Mouse (Mus musculus) CH12.LX (cell line): ENCODE results near the gene Tmem108. TPM values are rescaled to one million over a fixed set of nuclear protein-coding genes. Genes with fewer than 3 reads are reported as not detected.

Experiments
- DNase-seq: peaks from one replicate; pipeline ENCODE4 v3.0.0-alpha.2; 2013; ENCODE audit errors: extremely low read depth
- H3K27ac ChIP-seq: 2 replicates; pipeline ENCODE4 v1.5.1; 2012; ENCODE audit warnings: low read depth, mild to moderate bottlenecking, control low read depth, moderate library complexity; ENCODE audit not compliant: insufficient read depth
- H3K27me3 ChIP-seq: replicated peaks from 2 replicates; pipeline ENCODE3; 2012; ENCODE audit warnings: inconsistent platforms
- H3K36me3 ChIP-seq, 2 experiments: replicated peaks in 1 of 2; 2 replicates each; pipeline versions ENCODE3 to v1.6.1; 2012; ENCODE audit warnings: inconsistent platforms in 1 of 2, low read length in 1 of 2, mild to moderate bottlenecking in 1 of 2, mixed read lengths in 1 of 2, moderate library complexity in 1 of 2; ENCODE audit not compliant: control insufficient read depth in 1 of 2, insufficient read depth in 1 of 2
- H3K4me1 ChIP-seq, 2 experiments: 2 replicates each; pipeline ENCODE4 v1.6.1; 2012; ENCODE audit warnings: inconsistent platforms in 1 of 2, moderate library complexity in 1 of 2; ENCODE audit not compliant: insufficient read depth in 2 of 2, control insufficient read depth in 1 of 2
- H3K4me2 ChIP-seq: 2 replicates; pipeline ENCODE4 v1.6.1; 2012; ENCODE audit warnings: low read depth, mild to moderate bottlenecking, control low read depth; ENCODE audit not compliant: poor library complexity, insufficient read depth, severe bottlenecking
- H3K4me3 ChIP-seq, 3 experiments: fragments of 150-350 bp in 1 of 3; sonication (generic) in 1 of 3; replicated peaks in 1 of 3; 2 replicates each; pipeline versions ENCODE3 to v1.5.1; 2011 to 2012; ENCODE audit warnings: low read depth in 2 of 3, low read length in 2 of 3, mild to moderate bottlenecking in 2 of 3, moderate library complexity in 2 of 3, control low read depth in 1 of 3, improper control_type of control experiment in 1 of 3, inconsistent platforms in 1 of 3, mixed read lengths in 1 of 3; ENCODE audit not compliant: poor library complexity in 1 of 3
- H3K79me2 ChIP-seq: replicated peaks from 2 replicates; pipeline ENCODE4 v1.6.1; 2012; ENCODE audit warnings: mild to moderate bottlenecking, moderate library complexity; ENCODE audit not compliant: control insufficient read depth, poor library complexity, insufficient read depth, severe bottlenecking; ENCODE audit errors: extremely low read depth
- H3K9ac ChIP-seq: 2 replicates; pipeline ENCODE4 v1.6.1; 2012; ENCODE audit warnings: low read depth, mild to moderate bottlenecking, control low read depth, moderate library complexity; ENCODE audit not compliant: insufficient read depth
- H3K9me3 ChIP-seq: replicated peaks from 2 replicates; pipeline ENCODE3; 2012; ENCODE audit warnings: low read length, inconsistent platforms, mixed read lengths
- CTCF ChIP-seq, 2 experiments: IDR thresholded peaks in 1 of 2; conservative IDR thresholded peaks in 1 of 2; 2 replicates each; pipeline ENCODE4 v1.5.1; 2011 to 2012; ENCODE audit warnings: low read depth in 2 of 2, low read length in 2 of 2, improper control_type of control experiment in 1 of 2, inconsistent platforms in 1 of 2, mild to moderate bottlenecking in 1 of 2, moderate library complexity in 1 of 2
- E2F4 ChIP-seq: IDR thresholded peaks from 2 replicates; pipeline ENCODE4 v1.6.1; 2011; ENCODE audit warnings: low read depth, low read length, improper control_type of control experiment; ENCODE audit not compliant: insufficient replicate concordance
- EP300 ChIP-seq: IDR thresholded peaks from 2 replicates; pipeline ENCODE4 v1.6.1; 2011; ENCODE audit warnings: low read length, improper control_type of control experiment
- ETS1 ChIP-seq: conservative IDR thresholded peaks from 2 replicates; pipeline ENCODE4 v1.6.1; 2012; ENCODE audit warnings: low read depth, mild to moderate bottlenecking, inconsistent platforms, low read length, improper control_type of control experiment, moderate library complexity
- IRF4 ChIP-seq: IDR thresholded peaks from 2 replicates; pipeline ENCODE4 v1.6.1; 2014; ENCODE audit warnings: low read depth, mild to moderate bottlenecking, inconsistent platforms, low read length, improper control_type of control experiment
- MYC ChIP-seq: IDR thresholded peaks from 2 replicates; pipeline ENCODE4 v1.6.1; 2011; ENCODE audit warnings: low read depth, mild to moderate bottlenecking, improper control_type of control experiment, low read length
- PAX5 ChIP-seq: IDR thresholded peaks from 2 replicates; pipeline ENCODE4 v1.6.1; 2012; ENCODE audit warnings: low read length, inconsistent platforms, mixed read lengths
- POLR2AphosphoS2 ChIP-seq: IDR thresholded peaks from 2 replicates; pipeline ENCODE4 v1.6.1; 2011; ENCODE audit warnings: low read depth, low read length, improper control_type of control experiment
- RAD21 ChIP-seq: IDR thresholded peaks from 2 replicates; pipeline ENCODE4 v1.6.1; 2011; ENCODE audit warnings: low read depth, mild to moderate bottlenecking, low read length, improper control_type of control experiment, moderate library complexity
- RCOR1 ChIP-seq: conservative IDR thresholded peaks from 2 replicates; pipeline ENCODE4 v1.6.1; 2012; ENCODE audit warnings: low read depth, mild to moderate bottlenecking, inconsistent platforms, low read length, improper control_type of control experiment
- SMC3 ChIP-seq: IDR thresholded peaks from 2 replicates; pipeline ENCODE4 v1.6.1; 2011; ENCODE audit warnings: low read depth, low read length, improper control_type of control experiment
- UBTF ChIP-seq: IDR thresholded peaks from 2 replicates; pipeline ENCODE4 v1.6.1; 2012; ENCODE audit warnings: low read depth, mild to moderate bottlenecking, inconsistent platforms, low read length, improper control_type of control experiment, moderate library complexity
- USF1 ChIP-seq: IDR thresholded peaks from 2 replicates; pipeline ENCODE4 v1.6.1; 2014; ENCODE audit warnings: low read depth, mild to moderate bottlenecking, inconsistent platforms, low read length, improper control_type of control experiment
- USF2 ChIP-seq: conservative IDR thresholded peaks from 2 replicates; pipeline ENCODE4 v1.6.1; 2011; ENCODE audit warnings: low read depth, low read length, improper control_type of control experiment
- ZNF384 ChIP-seq: IDR thresholded peaks from 2 replicates; pipeline ENCODE4 v1.6.1; 2012; ENCODE audit warnings: low read depth, low read length, improper control_type of control experiment, inconsistent platforms
- dilution Hi-C: fragments of 300-500 bp; cut with MboI; formaldehyde crosslinking; loops from 2 replicates; pipeline ENCODE4 v1.14.3; 2020; ENCODE audit warnings: low sequenced_read_pairs; ENCODE audit not compliant: extremely low pct_unique_long_range_greater_than_20kb, extremely low pct_ligation_motif_present
- in situ Hi-C: fragments of 300-500 bp; cut with MboI; formaldehyde crosslinking; loops from 3 replicates; pipeline ENCODE4 v1.14.3; 2019; ENCODE audit warnings: low sequenced_read_pairs, low pct_ligation_motif_present, low pct_unique_long_range_greater_than_20kb, mixed read lengths
- polyA plus RNA-seq: library from polyadenylated mRNA; unstranded; fragments of >175 nt; gene quantifications from 2 replicates; pipeline ENCODE4 v1.2.1, GENCODE M21; 2012; ENCODE audit warnings: low read depth; ENCODE audit not compliant: insufficient read length
- total RNA-seq, 2 experiments: library from RNA; depleted of rRNA; stranded (reverse); fragments of 300-350 nt in 1 of 2; fragments of >200 nt in 1 of 2; gene quantifications; 2 replicates each; pipeline ENCODE4 v1.2.3; 2012 to 2014

The Tmem108 gene
- total and polyA plus RNA-seq, 3 experiments, result 0.04 to 0.13 (median 0.07) TPM

DNA sequence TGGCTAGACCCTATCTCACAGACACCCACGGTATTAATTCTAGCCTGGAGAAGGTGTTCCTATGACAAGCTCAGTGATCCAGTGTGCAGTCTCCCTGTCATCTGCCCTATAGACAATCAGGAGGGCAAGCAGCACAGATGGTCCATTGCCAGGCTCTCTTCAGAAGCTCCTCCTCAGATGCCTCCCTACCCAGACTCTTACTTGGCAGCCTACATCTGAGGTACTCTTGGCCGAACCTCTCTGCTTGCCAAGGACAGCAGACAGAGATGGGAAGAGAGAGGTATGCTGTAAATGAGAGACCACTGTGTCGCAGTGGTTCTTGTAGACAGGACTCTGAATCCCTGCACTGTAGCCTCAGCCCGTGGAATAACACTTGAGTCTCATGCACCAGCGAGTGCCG is 181.0 kb downstream of the Tmem108 start:
- H3K4me3 ChIP-seq, result no peak overlapping the region
- no peak overlapping the region for H3K27ac ChIP-seq
- dilution Hi-C loops (no loop called here), in situ Hi-C loops (no loop called here)
- DNase-seq, result no peak
- H3K4me2 ChIP-seq, result no peak overlapping the region
- H3K4me1 ChIP-seq, result peaks cover 0 to 7% of the 10 kb centered on the region in 2 experiments; a peak in 1 of 4 replicates
- TF ChIP-seq ZNF384, result no peak
- no peak for TF ChIP-seq IRF4
- TF ChIP-seq PAX5, result no peak
- H3K79me2 ChIP-seq, result no peaks in the 10 kb centered on the region
- H3K27me3 ChIP-seq, result peaks cover 57% of the 10 kb centered on the region
- peaks cover 8% of the 10 kb centered on the region for H3K9me3 ChIP-seq
- H3K36me3 ChIP-seq, result no peaks in the 10 kb centered on the region
- no peak overlapping the region for H3K9ac ChIP-seq

- H3K79me2 ChIP-seq, result no peaks in the 10 kb centered on the region
- no peak overlapping the region for H3K4me3 ChIP-seq
- dilution Hi-C loops, result no loop called here
- no peak for TF ChIP-seq RCOR1
- H3K9me3 ChIP-seq, result peaks cover 8% of the 10 kb centered on the region
- no peak overlapping the region for H3K4me2 ChIP-seq
- no peak overlapping the region for H3K9ac ChIP-seq
- H3K36me3 ChIP-seq, result no peaks in the 10 kb centered on the region
- in situ Hi-C loops, result no loop called here
- H3K27me3 ChIP-seq, result peaks cover 53% of the 10 kb centered on the region
- peaks cover 0 to 7% of the 10 kb centered on the region in 2 experiments; a peak in 1 of 4 replicates for H3K4me1 ChIP-seq
- H3K27ac ChIP-seq, result no peak overlapping the region
- no peak for DNase-seq
Observed at GRCm38 (mm10) chr9:103580186-103580585, 181.5 kb downstream of the Tmem108 start.

- DNase-seq, result no peak
- Histone ChIP-seq H3K27ac (no peak overlapping the region), H3K36me3 (no peaks in the 10 kb centered on the region), H3K27me3 (peaks cover 51% of the 10 kb centered on the region), H3K4me3 (no peak overlapping the region), H3K4me2 (no peak overlapping the region), H3K79me2 (no peaks in the 10 kb centered on the region), H3K9me3 (peaks cover 8% of the 10 kb centered on the region)
- in situ Hi-C loops, result no loop called here
- TF ChIP-seq IRF4 (no peak), USF1 (no peak), RAD21 (no peak), ETS1 (no peak), SMC3 (no peak), USF2 (no peak), EP300 (no peak), E2F4 (no peak), POLR2AphosphoS2 (no peak), RCOR1 (no peak), CTCF (conservative IDR thresholded peaks at IDR 0.05 in 1 of 2, IDR thresholded peaks at IDR 0.05 in 1 of 2; ENCODE audit: low read depth in 2 of 2, low read length in 2 of 2) (no peak), UBTF (no peak), MYC (no peak)
- TF ChIP-seq, all 38 proteins: peak for 0
- H3K9ac ChIP-seq, result no peak overlapping the region
- dilution Hi-C loops, result no loop called here
- peaks cover 0 to 7% of the 10 kb centered on the region in 2 experiments; a peak in 1 of 4 replicates for H3K4me1 ChIP-seq
Observed at GRCm38 (mm10) chr9:103579411-103580026, 182.1 kb downstream of the Tmem108 start.
